Mouse (Mus musculus): Measurements from ENCODE around the gene Als2cl.

- TF ChIP-seq CTCF (IDR thresholded peaks at IDR 0.05; ENCODE audit: low read depth, low read length), result no peak
- TF ChIP-seq TAL1 (conservative IDR thresholded peaks at IDR 0.05; ENCODE audit: low read depth, low read length), result no peak
- no peak for TF ChIP-seq POLR2AphosphoS5 (IDR thresholded peaks at IDR 0.05; ENCODE audit: insufficient replicate concordance, low read depth, low read length)
- TF ChIP-seq GATA1 (IDR thresholded peaks at IDR 0.05; ENCODE audit: borderline replicate concordance, low read length), result no peak
Measured at GRCm38 (mm10) chr9:110840905-110841304, 38.8 kb upstream of the Als2cl start.

Measured in G1E (cell line).